Mouse (Mus musculus) brain, embryonic 14.5 days (tissue): ENCODE measurements around the gene Serpinb13.

ENCODE experiments used
- CTCF ChIP-seq: fragments of 200-500 bp; IDR thresholded peaks from 2 replicates; pipeline ENCODE4 v1.5.1; 2012; ENCODE audit warnings: inconsistent platforms, mild to moderate bottlenecking, moderate library complexity, borderline replicate concordance; ENCODE audit not compliant: insufficient read depth, insufficient read length; ENCODE audit errors: extremely low read depth
- POLR2A ChIP-seq: fragments of 200-500 bp; IDR thresholded peaks from 2 replicates; pipeline ENCODE4 v1.6.1; 2012; ENCODE audit warnings: mild to moderate bottlenecking, inconsistent platforms, borderline replicate concordance; ENCODE audit not compliant: poor library complexity, insufficient read depth, insufficient read length, severe bottlenecking; ENCODE audit errors: extremely low read depth

DNA sequence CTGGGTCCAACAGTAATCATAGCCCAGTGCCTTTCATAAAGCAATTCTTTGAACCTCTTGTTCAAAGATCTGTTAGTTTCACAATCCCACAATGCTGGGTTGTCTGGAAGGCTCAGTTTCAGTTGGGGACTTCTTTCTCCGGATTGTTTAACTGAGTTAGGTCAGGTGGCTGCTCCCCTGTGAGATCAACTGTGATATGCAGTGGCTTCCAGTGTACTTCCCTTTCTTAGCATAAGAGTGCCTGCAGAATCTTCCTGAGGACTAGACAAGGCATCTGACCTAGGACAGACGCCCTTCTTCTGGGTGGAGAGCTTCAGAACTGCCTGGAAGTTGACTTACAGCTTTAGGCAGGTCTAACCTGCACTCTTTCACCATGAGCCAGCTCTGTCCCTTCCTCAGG is 3.1 kb downstream of the Serpinb13 start:
- TF ChIP-seq CTCF (no peak), POLR2A (no peak)
